Mouse (Mus musculus): ENCODE measurements around the gene Adamts15. TPM values are rescaled to one million over a fixed set of nuclear protein-coding genes. Genes with fewer than 3 reads are reported as not detected.

The Adamts15 gene
- total RNA-seq, 2 experiments from 2014 or later, result 4.7 to 6.4 TPM

DNA sequence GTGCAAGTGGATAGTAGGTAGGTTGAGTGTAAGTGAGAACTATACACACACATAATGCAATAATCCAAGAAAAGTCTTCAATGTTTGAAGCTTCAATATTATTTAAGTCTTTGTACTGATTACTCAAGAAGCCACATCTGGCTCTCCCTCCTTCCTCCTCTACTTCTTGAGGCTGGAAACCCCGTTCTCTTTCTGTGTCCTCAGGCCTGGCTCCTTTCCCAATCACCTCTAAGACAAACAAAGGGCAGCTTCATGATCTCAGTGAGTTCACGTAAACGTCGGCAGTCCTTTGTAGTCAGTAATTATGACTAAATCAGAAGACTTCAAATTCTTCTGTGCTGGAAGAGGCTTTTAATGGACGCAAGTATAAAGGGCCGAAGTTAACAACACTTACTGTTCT is 12.6 kb upstream of the Adamts15 start:
- no peak for DNase-seq (ENCODE audit: low spot score in 2 of 2)
- intact Hi-C loops (cut with DNase I), result loop anchor here (5.0 kb wide), 1 partner anchor 373 kb away; no protein-coding TSS in a partner anchor

DNA sequence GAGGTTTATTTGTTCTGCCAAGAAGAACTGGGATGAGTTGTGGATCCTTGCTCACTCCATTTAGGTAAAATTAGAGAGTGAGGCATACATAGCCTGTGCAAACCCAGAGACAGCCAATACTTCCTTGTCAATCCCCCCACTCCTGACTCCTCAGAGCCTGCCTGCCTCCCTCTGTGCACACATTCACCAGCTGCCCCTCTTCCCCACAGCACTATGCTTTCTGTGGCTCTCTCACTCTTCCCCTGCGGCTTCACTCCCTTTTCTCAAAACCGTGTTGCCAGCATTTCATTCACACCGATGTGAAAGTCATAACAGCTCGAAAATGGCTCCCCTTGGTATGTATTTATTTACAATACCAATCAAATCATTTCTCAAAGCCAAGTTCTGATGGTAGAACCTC is 10.1 kb upstream of the Adamts15 start:
- no peak for DNase-seq (ENCODE audit: low spot score in 2 of 2)
- intact Hi-C loops (cut with DNase I), result no loop called here

DNA sequence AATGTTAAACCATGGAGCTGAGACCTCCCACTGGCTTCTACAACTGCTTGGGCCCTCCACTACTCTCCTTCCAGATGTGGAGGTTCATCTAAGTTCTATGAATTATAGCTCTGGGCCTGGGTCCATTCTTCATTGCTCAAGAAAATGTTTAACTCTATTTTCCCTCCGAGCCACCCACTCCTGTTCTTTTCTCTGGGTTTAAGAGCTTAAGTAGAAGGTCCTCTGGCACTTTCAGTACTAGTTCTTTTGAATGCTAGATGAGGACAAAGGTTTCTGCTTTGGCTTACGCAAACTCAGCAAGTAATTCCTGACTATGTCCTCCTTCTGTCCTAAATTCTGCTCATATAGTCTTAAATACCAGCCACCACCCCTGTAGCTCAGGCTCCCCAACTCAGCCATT is 6.5 kb upstream of the Adamts15 start:
- intact Hi-C loops (cut with DNase I), result no loop called here
- DNase-seq (ENCODE audit: low spot score in 2 of 2), result no peak

DNA sequence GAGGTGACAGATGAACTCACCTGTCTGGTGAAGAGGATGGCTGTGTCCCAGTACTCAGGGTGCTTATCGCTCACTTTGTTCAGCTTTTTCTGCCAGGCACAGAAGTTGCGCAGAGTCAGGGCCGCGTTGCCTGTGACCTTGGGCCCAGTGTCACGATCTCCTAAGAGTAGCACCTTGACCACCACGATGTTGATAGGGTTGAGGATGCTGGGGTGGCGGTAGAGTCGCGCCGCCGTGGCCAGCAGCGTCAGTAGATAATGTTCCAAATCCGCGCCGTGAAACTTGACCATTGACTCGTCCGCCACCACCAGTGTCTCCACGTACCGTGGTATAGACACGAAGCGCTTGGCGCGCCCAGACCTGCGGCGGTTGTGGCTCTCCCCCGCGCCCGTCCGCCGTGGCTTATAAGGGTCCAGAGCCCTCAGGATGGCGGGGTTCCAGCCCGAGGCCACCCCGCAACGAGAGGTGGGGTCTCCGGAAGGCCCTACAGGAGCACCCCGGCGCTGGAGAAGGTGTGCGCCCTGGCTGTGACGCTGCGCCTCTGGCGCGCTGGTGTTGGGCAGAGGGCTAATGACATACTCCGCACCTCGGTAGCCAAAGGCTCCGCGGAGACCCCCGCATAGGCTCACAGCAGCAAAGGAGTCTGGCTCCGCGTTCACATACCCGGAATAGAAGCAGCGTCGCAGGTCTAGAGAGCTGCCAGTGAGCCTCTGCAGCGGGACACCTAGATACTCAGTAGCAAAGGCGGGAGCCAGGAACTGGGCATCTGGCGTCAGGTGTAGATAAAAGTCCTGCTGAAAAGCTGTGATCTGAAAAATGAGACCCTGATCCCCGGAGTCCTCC is 770 bp downstream of the Adamts15 start:
- intact Hi-C loops (cut with DNase I), result no loop called here
- peak in 1 of 2 experiments; percentile 18 for DNase-seq (ENCODE audit: low spot score in 2 of 2)

DNA sequence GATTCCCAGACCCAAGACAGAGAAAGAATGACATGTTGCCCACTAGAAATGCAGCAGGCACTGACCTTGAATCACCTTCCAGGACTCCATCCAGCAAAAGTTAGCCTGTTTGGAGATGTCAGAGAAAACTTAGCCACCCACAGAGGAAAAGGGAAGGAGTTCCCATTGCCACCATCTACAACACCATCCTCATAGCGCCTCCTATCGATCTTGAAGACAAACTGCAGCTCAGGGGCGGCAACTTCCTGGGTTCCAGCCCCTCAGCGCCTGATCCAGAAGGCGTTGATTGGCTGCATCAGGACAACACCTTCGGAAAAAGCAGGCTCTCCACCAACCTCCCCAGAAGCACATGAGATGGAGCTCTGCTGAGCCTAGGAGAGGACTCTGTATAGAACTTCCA is 1.5 kb downstream of the Adamts15 start:
- intact Hi-C loops (cut with DNase I), result no loop called here
- no peak for DNase-seq (ENCODE audit: low spot score in 2 of 2)

DNA sequence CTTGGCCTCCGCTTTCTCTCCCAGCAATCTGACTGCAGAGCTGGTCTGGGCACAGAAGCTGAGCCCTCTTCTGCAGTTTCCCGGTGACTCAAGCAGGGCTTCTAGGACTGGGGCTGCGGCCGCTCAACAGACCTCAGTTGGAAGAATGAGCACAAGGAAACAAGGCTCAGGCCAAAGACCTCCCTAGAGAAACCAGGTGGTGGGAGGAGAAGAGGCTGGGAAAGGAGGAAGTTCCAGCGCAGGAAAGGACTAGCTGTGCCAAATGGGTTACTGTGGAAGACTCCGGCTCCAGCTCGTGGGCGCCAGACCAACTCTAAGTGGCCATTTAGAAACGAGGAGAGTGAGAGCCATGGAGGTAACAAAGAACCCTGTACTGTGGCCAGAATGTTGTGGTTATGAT is 2.6 kb downstream of the Adamts15 start:
- intact Hi-C loops (cut with DNase I), result no loop called here
- DNase-seq (ENCODE audit: low spot score in 2 of 2), result no peak

DNA sequence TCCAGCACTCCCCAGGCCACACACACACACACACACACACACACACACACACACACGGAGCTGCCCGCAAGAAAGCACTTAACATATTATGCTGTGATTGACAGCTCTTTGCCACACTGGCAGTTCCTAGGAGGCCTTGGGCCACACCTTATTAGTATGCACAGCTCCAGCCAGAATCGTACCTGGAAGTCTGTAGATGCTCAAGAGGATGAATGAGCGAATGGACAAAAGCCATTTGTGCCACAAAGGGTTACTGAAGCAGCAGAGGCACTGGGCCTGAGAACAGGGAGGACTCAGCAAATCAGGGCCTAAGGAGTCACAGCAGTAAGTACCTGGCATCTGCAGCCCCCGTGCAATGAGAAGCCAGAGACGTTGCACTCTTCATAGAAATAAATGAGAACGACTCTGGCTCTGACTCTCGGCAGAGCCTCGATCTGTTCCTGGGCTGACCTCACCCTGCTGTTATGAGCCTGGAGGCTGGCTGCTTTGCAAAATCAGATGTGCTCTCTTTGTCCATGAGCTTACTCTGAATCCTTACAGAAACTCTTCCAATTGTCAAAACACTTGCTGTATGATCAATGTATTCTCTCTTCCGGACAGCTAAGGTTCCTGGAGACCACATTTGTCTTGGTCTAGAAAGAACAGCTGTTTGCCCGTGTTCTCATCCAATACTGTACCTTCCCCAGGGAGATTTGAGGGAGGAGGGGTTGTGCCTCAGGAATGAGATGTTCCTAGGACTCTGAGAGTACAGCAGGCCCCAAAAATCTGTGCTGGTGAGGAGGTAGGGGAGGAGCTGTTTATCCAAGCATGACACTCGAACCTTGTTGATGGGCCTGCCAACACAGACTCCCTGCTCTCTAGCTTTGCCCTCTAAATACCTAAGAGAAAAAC is 3.5 kb downstream of the Adamts15 start:
- no peak for DNase-seq (ENCODE audit: low spot score in 2 of 2)
- intact Hi-C loops (cut with DNase I), result no loop called here

DNA sequence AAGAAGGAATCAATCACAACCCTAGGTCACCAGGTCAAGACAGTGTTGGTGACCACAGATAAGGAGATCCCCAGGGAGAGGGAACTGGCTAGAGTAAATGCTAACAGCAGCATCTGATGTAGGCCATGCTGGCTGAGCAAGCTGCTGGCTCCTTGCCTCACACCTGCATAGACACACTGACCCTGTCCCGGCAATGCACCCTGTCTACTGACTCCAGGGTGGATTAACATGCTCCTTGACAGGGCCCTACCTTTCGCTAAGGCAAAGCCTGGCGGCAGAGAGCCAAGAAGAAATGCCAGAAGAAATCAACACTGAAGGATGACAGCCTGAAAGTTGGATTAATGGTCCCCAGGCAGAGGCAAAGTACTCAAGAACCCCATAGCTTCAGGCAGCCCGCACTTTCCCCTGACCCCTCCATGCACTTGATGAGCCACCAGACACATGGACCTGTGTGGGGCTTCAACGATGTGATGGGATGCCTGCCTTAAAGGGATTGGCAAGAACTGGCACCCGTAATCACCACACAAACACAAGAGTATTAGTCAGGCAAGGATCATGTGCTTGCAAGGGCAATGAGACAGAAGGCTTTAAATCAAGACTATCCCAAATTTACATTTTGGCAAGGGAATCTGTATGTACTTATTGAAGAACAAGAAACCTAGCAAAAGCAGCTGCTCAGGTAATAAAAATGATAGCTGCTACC is 5.8 kb downstream of the Adamts15 start:
- intact Hi-C loops (cut with DNase I), result no loop called here
- no peak for DNase-seq (ENCODE audit: low spot score in 2 of 2)

DNA sequence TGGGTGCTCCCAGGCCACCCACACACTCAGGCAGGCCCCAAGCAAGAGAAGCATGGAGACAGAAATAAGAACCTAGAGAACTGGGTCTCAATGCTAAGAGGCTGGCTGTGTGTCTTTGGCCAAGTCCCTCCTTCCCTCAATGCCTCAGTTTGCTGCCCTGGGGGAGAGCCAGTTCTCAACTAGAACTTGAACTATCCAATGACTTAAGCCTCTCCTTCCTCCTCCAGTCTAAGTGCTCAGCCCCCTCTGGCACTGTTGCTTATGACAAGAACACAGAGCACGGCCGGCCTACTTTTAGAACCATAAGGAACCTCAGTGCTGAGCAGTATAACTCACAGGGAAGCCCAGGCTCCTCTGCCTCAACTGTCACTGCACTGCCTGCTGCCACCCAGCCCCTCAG is 8.0 kb downstream of the Adamts15 start:
- intact Hi-C loops (cut with DNase I), result no loop called here

DNA sequence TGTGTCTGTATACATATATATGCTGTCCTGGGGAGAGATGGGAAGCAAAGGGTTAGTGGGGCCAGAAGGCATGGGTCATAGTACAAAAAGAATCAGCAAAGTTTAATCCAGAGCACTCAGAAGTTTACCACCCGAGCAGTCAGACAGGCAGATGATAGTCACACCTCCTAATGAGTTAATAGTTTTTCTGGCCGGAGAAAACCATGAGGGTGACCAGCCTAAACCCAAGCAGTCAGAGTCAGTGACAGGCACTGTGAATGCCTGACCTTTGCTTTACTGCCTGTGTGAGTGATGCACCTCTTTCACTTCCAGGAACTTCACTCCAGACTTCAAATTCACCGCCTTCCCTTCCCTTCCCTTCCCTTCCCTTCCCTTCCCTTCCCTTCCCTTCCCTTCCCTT is 8.8 kb downstream of the Adamts15 start:
- DNase-seq (ENCODE audit: low spot score in 2 of 2), result no peak
- intact Hi-C loops (cut with DNase I), result no loop called here

More for the DNA sequence above, 8.0 kb downstream of the Adamts15 start:
- no peak for DNase-seq (ENCODE audit: low spot score in 2 of 2)

DNA sequence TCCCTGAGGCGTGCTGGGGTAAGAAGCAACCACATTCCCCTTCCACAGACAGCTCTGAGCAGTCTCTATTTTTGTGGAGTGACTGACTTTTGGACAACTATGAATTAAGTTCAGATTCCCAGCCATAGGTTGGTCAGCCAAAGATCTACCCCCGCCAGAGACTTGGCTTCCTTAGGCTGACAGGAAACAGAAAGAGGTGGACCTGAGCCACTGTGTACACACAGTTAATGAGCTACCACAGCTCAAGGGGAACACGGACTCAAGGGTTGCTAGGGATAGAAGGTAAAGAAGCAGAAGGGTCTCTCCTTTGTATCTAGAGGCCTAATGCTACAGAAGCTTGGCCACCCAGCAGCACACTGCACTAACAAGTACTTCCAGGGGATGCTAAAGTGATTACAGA is 10.1 kb downstream of the Adamts15 start:
- intact Hi-C loops (cut with DNase I), result no loop called here
- DNase-seq (ENCODE audit: low spot score in 2 of 2), result no peak

DNA sequence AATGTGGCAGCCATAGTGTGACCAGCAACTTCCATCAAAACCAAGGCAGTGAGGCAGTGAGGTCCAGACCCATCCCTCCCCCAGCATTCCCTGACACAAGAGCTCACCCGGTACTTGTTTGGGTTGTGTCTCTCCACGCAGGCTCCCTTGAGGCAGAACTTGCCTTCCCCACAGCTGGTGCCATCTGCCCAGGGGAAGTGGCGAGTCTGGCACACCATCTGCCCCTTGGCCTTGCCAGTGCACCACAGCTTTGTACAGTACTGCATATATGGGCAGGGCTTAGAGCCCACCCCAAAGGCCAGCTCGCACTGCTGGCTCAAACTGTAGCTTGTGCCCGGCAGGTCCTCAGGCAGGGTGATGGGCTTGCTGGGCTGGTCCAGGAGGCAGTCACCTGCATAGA is 11.8 kb downstream of the Adamts15 start:
- intact Hi-C loops (cut with DNase I), result no loop called here

DNA sequence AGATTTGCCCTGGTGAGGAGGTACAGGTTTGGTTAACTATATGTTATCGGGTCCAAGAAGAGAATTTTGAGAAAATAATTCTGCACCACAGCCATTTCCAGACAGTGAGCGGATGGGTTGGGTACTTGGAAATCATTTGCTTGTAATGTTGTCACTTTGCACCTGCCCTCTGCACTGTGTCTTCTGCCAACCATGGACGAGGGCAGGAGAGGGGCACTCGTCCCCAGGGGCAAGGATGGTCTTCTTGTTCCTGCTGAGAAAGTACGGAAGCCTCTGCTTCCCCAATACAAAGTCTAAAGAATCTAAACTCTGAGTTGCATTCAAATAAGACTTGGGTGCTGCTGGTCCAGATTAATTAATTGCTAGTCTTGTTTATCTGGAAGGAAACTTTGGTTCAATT is 13.3 kb downstream of the Adamts15 start:
- no peak for DNase-seq (ENCODE audit: low spot score in 2 of 2)
- intact Hi-C loops (cut with DNase I), result no loop called here

More for the DNA sequence above, 11.8 kb downstream of the Adamts15 start:
- DNase-seq (ENCODE audit: low spot score in 2 of 2), result no peak

DNA sequence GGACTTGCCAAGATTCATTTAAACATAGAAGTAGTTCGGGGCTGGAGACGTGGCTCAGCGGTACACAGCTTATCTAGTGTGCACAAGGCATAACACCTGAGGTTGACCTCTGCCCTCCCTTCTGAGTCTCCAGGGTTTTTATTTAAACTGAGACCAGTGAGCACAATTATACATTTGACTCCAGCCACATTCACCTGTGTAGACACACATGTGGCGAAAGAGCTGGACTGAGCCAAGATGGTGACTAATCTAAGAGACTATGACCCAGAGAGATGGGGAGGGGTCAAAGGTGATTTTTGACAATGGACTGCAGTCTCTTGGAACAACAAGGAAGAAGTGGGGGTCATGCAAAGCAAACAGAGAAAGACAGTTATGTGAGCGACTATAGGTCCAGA is 14.0 kb downstream of the Adamts15 start:
- intact Hi-C loops (cut with DNase I), result no loop called here
- DNase-seq (ENCODE audit: low spot score in 2 of 2), result no peak

DNA sequence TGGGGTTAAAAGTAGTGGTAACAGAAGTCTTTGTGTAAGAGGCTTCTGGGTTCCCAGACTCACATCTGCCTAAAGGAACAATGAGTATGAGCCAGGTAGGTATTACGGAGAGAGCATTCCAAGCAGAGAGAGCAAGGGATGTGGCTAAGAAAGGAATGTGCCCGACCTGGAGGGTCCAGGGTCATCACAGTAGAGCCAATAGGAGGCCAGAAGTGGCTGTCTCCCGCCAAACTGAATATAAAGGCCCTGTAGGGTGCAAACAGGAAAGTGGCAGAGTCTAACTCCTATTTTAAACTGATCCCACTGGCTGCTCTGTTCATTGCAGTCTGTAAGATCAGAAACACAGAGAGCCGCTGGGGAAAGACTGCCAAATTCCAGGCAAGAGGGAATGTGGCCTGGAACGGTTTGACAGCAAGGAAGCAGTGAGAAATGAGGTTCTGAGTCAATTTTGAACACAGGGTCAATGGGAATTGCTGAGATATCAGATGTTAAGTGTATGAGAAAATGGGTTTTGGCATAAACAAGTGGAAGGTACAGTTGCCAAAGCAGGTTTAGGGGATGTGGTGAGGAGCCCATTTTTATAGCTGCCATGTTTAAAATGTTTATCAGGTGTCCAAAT is 14.5 kb downstream of the Adamts15 start:
- intact Hi-C loops (cut with DNase I), result no loop called here
- no peak for DNase-seq (ENCODE audit: low spot score in 2 of 2)

DNA sequence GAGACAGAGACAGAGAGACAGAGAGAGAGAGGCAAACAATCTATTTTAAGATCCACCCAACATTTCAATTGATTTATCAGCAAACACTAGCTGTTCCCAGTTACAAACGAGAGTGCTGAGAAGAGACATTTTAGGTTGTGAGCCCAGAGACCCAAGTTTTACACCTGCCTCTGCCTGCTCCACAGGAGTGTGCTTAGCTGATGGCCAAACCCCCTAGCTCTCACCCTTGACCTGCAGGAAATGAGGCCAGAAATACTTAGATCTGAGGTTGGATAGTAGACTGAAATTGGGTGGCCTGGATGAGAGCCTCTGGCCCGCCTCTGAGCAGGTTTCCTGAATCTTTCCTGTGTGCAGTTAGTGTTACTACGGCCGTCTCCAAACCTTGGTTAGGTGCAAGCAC is 15.8 kb downstream of the Adamts15 start:
- DNase-seq (ENCODE audit: low spot score in 2 of 2), result no peak

DNA sequence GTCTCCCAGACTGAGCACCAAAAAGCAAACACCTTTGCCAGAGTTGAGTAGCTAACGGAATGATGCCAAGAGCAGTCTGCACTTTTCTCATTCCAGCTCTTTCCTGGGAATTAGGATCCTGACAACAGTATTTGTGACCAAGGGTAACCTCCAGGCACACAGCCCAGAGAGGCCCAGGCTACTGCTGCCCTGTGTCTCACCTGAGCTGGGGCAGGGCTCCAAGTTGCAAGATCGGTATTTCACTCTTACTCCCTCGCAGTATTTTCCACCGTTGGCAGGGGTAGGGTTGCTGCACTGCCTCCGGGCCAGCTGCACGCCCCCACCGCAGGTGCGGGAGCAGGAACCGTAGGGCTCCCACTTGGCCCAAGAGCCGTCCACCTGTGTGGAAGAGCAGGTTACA is 16.4 kb downstream of the Adamts15 start:
- no peak for DNase-seq (ENCODE audit: low spot score in 2 of 2)
- intact Hi-C loops (cut with DNase I), result no loop called here

More for the DNA sequence above, 15.8 kb downstream of the Adamts15 start:
- intact Hi-C loops (cut with DNase I), result no loop called here

DNA sequence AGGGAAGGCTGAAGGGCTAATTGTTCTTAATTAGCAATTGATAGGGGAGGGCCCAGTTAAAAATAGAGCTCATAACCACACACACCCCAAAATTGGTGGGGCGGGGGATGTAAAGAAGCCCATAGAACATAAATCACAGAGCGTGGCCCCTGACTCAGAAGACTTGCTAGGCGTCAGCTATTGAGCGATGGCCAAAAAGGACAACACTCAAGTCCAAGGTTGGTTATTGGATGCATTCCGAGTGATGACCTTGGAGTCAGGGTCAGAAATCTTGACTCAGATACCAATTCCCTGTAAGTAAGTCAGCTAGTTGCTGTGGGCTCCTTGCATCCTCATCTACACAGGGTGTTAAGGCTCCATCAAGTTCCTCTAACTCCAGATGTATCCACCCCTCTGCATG is 19.0 kb downstream of the Adamts15 start:
- no peak for DNase-seq (ENCODE audit: low spot score in 2 of 2)
- intact Hi-C loops (cut with DNase I), result no loop called here

DNA sequence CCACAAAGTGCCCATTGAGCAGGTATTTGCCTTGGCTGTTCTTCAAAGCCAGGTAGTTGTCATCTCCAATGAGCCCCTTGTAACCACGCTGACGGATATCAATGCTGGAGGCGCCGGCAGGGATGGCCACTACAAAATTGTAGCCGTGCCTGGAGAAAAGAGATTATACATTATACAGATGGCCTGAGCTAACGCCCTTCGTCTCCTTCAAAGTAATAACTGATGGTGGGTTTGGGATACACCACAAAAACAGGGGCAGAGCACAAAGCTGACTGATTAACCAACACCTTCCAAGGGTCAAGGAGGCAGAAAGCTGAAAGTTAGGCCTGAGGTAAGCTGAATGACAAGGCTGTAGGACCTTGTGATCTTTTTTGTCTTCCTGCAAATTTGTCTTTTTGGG is 19.6 kb downstream of the Adamts15 start:
- no peak for DNase-seq (ENCODE audit: low spot score in 2 of 2)
- intact Hi-C loops (cut with DNase I), result no loop called here

DNA sequence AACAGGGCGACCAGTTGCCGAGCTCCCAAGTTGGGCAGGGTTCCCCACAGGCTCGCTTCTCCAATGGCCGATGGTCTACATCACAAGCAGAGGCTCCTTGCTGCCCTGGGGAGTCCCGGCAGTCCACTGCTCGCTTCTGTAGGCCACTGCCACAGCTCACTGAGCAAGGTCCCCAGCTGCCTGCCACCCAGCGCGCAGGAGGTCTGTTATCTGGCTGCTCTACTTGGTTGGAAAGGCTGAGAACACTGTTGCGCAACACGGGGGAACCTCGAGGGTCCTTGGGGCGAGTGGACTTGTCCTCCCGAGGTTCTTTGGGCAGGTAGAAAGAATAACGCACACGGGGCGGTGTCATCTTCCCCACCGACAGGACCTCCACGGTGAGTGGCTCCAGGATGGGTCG is 20.1 kb downstream of the Adamts15 start:
- DNase-seq (ENCODE audit: low spot score in 2 of 2), result no peak
- intact Hi-C loops (cut with DNase I), result no loop called here
